Mouse (Mus musculus): Measurements from ENCODE around the gene Mcoln2. TPM values are rescaled to one million over a fixed set of nuclear protein-coding genes. Genes with fewer than 3 reads are reported as not detected.

The Mcoln2 gene
- total RNA-seq, 1 experiment from 2014 or later = 13.6 TPM

DNA sequence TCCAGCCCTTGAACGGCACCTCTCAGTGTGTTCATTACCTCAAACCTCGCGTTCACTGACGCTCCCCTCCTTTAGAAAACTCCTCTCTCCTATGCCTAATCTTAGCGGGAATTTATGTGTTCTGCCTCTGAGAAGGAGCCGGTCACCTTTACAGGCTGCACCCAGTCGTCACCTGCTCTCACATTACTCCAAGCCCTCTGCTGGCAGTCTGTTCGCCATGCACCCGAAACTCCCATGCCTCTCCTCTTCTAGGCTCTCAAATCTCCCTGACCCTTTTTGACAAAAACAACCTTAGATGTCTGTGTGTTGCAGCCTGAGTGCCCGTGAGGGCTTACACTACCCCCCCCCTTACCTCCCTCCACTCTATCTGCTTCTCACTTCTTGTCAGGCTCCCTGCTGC lies 13.2 kb upstream of the Mcoln2 start:
- ATAC-seq (replicated peaks; ENCODE audit: insufficient number of reproducible peaks, low FRiP score, low TSS enrichment, poor library complexity, severe bottlenecking) = no peak

DNA sequence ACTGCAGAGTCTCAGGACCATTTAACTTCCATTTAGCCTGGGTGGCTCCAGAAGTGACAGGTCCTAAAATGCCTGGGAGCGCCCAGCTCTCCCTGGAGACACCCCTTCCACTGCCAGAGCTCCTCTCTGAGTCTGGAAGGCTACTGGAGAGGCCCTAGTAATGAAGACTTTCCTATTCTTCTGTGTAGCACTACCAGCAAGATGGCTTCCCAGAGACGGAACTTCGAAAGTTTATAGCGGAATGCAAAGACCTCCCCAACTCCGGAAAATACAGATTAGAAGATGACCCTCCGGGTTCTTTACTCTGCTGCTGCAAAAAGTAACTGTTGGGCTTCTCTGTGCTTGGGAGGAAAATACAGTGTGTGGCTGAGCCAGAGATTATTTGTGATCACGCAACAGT lies 9.4 kb upstream of the Mcoln2 start:
- ATAC-seq (replicated peaks; ENCODE audit: insufficient number of reproducible peaks, low FRiP score, low TSS enrichment, poor library complexity, severe bottlenecking) = no peak

DNA sequence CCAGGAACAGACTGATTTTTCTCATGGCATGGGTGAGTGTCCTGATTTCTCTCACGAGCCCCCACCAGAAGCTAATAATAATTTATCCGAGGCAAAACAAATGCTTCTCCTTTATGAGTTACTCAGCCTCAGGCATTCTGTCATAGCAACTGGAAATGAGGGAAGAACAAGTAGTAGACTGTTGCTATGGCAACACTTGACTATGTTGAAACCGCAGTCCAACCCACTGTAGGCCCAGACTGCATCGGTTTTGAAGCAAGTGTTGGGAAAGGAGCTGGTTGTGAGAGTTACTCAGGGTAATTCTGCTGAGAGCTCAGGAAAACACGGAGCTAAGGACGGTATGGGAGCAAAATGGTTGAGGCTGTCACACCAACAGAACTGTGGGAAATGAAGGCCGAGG lies 7.1 kb upstream of the Mcoln2 start:
- no peak for ATAC-seq (replicated peaks; ENCODE audit: insufficient number of reproducible peaks, low FRiP score, low TSS enrichment, poor library complexity, severe bottlenecking)

DNA sequence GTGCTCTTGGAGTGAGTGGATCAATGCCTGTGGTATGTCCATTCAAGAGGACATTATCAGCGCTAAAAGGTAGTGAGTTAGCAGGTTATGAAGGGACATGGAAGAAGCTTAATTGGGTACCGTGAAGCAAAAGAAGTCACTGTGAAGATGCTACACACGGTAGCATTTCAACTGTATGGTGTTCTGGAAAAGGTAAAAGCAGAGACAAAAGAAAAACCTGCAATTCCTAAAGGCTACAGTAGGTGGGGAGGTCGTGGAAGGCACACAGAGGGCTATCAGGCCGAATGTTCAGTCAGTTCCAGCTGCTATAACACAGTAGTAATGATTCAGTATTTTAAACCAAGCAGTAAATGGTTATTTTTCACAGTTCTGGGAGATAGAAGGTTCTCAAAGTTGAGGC lies 4.1 kb upstream of the Mcoln2 start:
- ATAC-seq (replicated peaks; ENCODE audit: insufficient number of reproducible peaks, low FRiP score, low TSS enrichment, poor library complexity, severe bottlenecking) = no peak

DNA sequence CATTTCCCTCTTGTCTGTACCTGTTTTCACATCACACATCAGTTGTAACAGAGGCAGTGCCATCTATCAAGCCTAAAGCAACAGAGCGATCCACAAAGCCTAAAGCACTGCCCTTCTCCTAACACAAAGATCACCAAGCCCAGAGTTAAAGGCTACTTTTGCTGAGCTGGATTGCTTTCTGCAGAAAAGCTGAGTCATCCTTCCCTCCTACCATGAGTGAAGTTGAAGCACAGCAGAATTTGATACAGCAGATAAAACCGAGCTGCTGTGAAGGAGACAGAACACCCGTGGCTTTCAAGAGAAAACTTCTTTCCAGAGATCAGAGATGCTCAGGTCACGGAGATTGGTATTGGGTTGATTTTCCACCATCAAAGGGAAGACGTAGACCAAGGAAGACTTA lies 3.5 kb upstream of the Mcoln2 start:
- ATAC-seq (replicated peaks; ENCODE audit: insufficient number of reproducible peaks, low FRiP score, low TSS enrichment, poor library complexity, severe bottlenecking) = no peak

DNA sequence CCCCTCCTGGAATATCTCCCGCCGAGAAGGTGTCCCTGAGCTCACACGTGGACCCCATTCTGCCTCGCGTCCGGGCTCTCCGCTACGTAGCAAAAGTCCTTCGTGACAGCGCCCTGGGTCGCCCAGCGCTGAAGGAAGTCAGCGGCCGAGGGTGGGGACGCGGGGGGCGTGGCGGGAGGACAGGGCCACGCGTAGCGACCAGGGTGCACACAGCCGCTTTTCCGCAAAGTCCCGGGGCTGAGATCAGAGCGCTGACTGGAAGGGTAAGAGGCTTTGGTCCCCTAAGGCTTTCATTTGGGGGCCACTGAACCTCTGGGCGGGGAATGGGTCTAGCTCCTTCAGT lies 396 bp downstream of the Mcoln2 start:
- ATAC-seq (replicated peaks; ENCODE audit: insufficient number of reproducible peaks, low FRiP score, low TSS enrichment, poor library complexity, severe bottlenecking) = peak; percentile 56; the same call in 1 of the 2 replicates

DNA sequence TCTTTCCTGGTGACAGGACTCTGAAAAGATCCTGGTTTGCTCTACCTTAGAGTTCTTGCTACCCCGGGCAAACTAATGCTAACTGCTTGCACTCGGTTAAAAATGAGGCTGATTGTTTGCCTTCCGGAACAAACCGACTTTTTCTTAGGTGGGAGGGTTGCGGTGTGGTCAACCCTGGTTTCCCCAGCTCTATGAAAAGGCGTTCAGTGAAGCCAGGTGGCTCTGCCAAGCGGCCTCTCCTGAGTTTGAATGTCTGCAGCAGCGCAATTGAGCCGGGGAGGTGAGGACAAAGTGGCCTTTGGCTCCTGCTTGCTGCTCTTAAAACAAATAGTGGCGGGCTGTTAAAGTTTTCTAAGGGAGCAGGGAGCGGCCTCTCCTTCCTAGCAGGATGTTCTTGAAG lies 927 bp downstream of the Mcoln2 start:
- ATAC-seq (replicated peaks; ENCODE audit: insufficient number of reproducible peaks, low FRiP score, low TSS enrichment, poor library complexity, severe bottlenecking) = no peak

DNA sequence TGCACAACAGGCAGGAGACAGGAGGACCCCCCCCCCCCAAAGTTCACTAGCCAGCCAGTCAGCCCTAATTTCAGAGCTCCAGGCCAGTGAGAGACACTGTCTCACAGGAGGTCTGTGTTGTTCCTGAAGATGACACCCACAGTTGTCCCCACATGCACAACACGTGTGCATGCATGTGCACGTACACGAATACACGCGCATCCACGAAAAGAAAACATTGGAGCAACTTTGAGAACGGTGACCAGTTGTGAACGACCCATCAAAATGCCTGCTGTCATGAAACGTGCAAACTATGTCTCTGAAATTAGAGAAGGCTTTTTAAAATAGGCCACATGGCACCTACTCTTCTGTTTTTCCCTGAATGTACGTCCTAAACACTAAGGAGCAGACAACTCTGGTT lies 1.7 kb downstream of the Mcoln2 start:
- ATAC-seq (replicated peaks; ENCODE audit: insufficient number of reproducible peaks, low FRiP score, low TSS enrichment, poor library complexity, severe bottlenecking) = no peak

DNA sequence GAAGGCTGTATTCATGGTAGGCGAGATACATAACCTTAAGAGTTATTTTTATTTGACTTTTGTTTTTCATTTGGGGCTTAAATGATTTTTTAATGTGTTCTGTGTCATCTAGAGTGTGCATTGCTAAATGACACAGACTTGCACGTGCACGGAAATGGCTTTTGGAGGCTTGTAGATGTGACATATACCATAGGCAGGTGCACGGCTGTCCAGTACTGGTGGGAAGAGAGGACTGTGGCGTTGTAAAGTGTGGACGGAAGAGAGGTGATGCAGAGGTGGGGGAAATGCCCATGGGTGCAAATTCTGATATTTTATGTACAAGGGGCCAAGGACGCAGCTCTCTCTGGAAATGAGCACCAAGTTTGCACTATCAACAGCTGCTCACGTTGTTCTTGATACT lies 2.1 kb downstream of the Mcoln2 start:
- no peak for ATAC-seq (replicated peaks; ENCODE audit: insufficient number of reproducible peaks, low FRiP score, low TSS enrichment, poor library complexity, severe bottlenecking)

DNA sequence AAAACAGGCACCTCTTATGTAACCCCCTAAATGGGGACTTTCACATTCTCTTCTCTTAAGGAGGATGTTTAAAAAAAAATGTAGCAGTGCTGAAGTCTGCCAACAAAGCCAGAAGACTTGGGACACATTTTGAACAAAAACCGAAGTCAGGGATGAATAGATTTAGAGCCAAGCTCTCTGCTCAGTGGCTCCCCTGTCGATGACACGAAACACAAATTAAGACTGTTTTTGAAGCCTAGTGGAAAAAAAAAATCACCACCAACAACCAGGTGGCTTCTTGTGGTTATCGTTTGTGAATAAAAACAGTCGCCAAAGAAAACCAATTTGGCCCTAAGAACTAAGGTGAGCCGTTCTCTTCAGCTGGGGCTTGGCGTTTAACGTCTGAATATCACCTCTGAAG lies 2.7 kb downstream of the Mcoln2 start:
- no peak for ATAC-seq (replicated peaks; ENCODE audit: insufficient number of reproducible peaks, low FRiP score, low TSS enrichment, poor library complexity, severe bottlenecking)

DNA sequence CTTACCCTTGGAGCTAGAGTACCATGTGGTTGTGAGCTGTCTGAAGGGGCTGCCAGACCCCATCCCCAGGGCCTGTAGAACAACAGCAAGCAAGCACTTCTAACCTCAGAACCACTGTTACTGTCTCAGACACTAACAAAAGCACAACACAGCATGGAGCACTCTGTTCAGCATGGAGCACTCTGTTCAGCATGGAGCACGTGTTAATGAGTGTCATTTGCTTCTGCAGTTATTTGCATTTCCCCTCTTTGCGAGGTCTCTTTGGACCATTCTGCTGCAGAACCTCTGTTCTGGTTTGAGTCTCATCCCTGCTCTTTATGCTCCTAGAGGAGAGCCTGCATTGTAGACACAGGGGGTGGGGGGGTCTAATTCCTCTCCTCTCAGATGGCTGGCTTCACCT lies 3.3 kb downstream of the Mcoln2 start:
- ATAC-seq (replicated peaks; ENCODE audit: insufficient number of reproducible peaks, low FRiP score, low TSS enrichment, poor library complexity, severe bottlenecking) = no peak

DNA sequence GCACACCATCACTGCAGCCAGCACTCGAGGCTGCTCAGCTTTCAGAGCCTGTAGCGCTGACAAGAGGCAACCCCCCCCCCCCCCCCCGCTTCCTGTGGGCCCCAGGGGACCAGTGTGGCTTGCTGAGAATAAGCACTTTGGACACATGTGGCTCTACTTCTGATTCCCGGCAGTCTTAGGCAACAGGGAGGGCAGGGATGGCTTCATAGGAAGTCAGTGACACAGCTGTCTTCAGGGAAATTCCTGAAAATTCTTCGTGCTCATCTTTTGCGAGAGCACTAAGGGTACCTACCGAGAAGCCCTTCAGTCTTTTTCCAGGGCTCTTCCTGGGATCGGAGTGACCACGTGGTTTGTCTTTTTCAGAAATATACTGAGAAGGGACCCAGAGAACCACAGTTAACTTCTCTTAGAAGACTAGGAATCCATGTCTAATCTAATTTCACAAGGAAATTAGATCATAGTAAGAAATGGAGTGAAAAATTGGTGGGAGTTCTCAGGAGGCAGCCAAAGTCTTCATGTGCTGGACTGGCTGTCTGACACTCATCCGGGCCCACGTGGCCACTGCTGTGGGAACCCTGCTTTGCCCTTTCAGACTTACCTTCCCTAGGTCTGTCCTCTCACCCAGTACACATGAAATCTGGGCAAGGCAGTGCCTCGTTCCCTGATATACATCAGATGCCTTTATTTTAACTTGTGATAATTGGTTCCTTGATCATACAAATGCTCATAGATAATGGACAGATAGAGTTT lies 4.4 kb downstream of the Mcoln2 start:
- no peak for ATAC-seq (replicated peaks; ENCODE audit: insufficient number of reproducible peaks, low FRiP score, low TSS enrichment, poor library complexity, severe bottlenecking)

DNA sequence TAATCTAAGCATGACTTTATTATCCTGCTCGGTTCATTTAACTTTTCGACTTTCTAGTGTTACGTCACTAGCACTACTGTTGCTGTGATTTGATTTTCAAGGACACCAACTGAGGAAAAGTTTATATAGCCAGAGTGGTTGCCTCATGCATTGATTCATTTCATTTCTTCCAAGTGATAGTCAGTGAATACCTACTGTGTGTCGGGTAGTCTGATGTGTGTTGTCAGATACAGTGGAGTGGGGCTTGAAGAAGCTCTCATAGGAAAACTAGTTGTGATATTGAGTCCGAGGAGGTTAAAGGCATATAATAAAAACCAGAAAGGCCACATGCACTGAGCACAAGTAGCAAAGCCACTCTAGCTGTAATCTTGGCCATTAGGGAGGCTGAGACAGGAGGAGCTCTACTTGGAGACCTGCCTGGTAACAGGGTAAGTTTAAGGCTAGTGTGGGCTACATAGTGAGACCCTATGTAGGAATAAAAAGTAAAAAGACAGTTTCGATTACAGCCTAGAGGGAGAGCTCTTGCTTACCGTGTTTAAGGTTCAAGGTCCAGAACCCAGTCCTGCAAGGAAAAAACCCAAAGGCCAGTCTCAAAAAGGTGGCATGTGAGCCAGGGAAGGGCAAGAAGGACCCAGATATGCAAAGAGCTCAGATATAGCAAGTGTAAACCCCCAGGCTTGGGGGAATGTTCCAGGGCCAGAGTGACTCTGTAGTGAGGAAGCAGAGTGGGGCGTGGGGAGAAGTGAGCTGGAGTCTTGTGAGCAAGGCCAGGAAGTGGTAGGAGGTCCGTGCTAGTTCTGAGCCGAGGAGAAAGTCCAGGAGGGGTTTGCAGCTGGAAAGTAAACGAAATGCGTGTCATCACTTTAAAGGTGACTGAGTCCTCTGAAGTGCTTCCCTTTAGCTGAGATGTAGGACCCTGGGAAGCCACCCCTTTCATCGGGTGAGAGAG lies 6.3 kb downstream of the Mcoln2 start:
- ATAC-seq (replicated peaks; ENCODE audit: insufficient number of reproducible peaks, low FRiP score, low TSS enrichment, poor library complexity, severe bottlenecking) = no peak

DNA sequence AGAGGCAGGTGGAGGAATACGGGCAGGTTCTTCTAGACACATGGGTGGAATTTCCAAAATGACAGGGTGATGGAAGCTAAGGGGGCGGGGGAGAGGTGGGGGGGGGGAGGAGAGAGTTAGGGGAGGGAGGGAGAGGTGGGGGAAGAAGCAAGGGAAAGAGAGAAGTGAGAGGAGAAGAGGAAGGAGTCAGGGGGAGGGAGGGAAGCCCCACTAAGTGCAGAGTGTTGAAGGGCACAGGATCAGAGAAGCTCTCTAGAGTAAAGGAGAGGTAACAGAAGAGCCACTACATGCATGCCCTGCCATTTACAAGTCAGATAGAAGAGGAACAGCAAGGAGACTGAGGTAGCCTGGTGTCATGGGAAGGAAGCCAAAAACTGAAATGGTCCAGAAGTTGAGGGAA lies 7.2 kb downstream of the Mcoln2 start:
- no peak for ATAC-seq (replicated peaks; ENCODE audit: insufficient number of reproducible peaks, low FRiP score, low TSS enrichment, poor library complexity, severe bottlenecking)

DNA sequence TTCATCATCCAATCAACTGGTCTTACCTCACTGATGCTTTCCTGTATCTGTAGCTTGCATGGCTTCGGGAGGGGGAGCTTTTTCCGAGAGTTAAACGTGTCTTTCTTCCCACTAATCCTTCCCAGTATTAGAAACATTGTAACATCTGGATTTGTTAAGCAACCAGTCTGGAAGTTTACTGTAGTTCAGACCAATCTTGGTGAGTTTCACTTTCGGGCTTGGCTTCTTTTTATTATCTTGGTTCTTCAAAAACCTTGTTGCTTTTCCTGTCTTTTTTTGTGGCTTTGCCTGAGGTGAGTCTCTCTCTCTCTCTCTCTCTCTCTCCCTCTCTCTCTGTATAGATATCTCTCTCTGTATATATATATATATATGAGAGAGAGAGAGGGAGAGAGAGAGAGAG lies 8.4 kb downstream of the Mcoln2 start:
- no peak for ATAC-seq (replicated peaks; ENCODE audit: insufficient number of reproducible peaks, low FRiP score, low TSS enrichment, poor library complexity, severe bottlenecking)

DNA sequence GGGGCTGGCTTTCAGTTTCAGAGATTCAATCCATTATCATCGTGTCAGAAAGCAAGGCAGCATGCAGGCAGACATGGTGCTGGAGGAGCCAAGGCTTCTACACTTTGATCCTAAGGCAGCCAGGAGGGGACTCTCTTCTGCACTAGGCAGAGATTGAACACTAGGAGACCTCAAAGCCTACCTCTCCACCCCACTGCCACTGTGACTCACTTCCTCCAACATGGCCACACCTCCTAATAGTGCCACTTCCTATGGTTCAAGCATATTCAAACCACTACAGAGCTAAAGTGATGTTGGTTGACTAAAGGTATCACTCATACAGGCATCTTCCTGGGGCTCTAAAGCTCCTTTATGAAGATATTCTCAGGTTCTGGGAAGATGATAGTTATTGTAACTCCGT lies 9.7 kb downstream of the Mcoln2 start:
- ATAC-seq (replicated peaks; ENCODE audit: insufficient number of reproducible peaks, low FRiP score, low TSS enrichment, poor library complexity, severe bottlenecking) = no peak; the same call in 1 of the 2 replicates

DNA sequence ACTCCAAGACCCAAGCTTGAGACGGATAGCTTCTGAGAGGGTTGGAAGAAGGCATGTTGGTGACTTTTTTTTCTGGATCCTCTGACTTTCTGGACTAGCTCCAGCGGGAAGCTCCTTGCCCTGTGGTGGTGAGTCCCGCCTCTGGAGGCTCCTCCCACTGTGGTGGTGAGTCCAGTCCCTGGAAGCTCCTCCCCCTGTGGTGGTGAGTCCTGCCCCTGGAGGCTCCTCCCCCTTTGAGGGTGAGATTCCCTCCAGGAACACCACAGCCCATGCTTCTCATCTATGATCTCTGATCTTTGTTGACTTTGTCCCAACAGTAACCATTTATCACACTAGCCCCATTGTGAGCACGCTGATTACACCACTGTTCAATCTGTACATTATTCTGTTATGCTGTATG lies 12.6 kb downstream of the Mcoln2 start:
- no peak for ATAC-seq (replicated peaks; ENCODE audit: insufficient number of reproducible peaks, low FRiP score, low TSS enrichment, poor library complexity, severe bottlenecking)

DNA sequence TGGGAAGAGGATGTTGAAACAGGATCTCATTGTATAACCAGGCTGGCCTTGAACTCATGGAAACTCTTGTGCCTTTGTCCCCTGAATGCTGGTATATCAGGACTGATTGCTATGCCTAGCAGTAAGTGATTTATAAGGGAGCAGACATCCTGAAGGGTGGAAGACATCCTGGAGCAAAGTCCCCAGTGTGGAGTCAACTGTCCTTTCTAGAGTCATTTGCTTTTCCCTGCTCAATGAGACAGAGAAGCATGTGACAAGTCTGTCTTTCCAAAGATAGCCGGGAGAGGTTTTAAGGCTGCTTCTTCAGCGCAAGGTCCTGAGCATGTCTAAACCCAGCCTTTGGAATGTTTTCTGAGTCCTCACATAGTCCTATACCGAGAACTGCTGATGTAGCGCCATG lies 19.7 kb downstream of the Mcoln2 start:
- no peak for ATAC-seq (replicated peaks; ENCODE audit: insufficient number of reproducible peaks, low FRiP score, low TSS enrichment, poor library complexity, severe bottlenecking)

DNA sequence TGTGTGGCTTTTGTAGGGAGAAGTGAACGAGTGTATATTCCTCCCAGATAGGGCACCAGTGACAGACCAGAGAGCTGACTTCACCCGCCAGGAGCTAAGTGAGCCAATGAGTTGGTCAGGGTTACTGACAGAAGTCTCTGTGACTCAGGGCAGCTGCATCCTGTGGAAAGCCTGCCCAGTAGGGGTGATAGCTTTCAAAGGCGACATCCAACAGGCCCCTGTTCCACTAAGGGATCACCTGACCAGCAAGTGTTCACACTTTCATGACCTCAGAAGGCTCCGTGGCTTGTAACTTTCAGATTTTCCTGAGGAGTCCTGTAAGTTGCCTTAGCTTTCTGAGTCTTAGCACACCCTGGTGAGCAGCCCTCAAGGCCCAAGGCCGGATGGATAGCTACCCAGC lies 23.4 kb downstream of the Mcoln2 start:
- no peak for ATAC-seq (replicated peaks; ENCODE audit: insufficient number of reproducible peaks, low FRiP score, low TSS enrichment, poor library complexity, severe bottlenecking)

DNA sequence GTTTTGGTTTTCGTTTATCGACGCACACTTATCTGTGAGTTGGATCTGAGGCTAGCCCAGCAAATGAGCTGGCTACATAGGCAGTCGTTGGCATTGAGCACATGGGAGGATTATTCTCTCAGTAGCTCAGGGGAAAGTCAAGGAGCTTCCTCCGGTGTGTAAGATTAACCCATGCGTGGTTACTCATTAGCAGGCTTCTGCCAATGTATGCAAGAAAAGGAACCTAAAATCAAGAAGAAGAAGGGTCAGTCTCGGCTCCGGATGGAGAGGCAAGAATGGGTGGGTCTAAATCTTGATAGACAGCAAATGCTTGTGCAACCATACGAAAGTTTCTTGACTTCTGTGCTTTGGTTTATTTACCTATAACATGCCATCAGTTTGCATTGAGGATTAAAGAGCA lies 24.6 kb downstream of the Mcoln2 start:
- ATAC-seq (replicated peaks; ENCODE audit: insufficient number of reproducible peaks, low FRiP score, low TSS enrichment, poor library complexity, severe bottlenecking) = no peak
